Mouse (Mus musculus): ENCODE measurements around the gene Htr6. TPM values are rescaled to one million over a fixed set of nuclear protein-coding genes. Genes with fewer than 3 reads are reported as not detected.

Htr6 gene
- polyA plus RNA-seq, 1 experiment from 2014 or later, result 0.16 TPM

DNA sequence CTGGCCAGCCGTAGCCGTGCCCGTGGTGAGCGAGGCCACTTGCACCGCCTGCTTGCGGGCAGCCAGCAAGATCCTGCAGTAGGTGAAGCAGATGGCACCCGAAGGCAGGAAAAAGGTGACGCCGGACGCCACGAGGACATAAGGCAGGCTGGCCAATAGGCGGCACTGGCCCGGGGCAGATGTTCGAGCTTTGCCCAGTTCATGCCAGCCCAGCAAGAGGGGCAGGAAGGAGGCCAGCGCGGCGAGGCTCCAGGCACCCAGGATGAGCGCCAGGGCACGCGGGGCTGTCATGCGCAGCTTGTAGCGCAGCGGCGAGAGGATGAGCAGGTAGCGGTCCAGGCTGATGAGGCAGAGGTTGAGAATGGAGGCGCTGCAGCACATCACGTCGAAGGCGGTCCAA, 1.3 kb downstream of the Htr6 start:
- Histone ChIP-seq H3K36me3 (ENCODE audit: control insufficient read depth, insufficient read depth, low read length) (no peaks in the 10 kb centered on the region), H3K9ac (ENCODE audit: low read length) (no peak overlapping the region), H3K9me3 (ENCODE audit: control insufficient read depth, low read length) (no peaks in the 10 kb centered on the region), H3K27me3 (replicated peaks; ENCODE audit: control insufficient read depth, insufficient read depth, low read length) (peaks cover 48% of the 10 kb centered on the region), H3K4me2 (ENCODE audit: low read length) (peak overlapping the region; percentile 72; the same call in 1 of the 2 replicates), H3K4me3 (ENCODE audit: low read depth, low read length) (peak overlapping the region; percentile 43), H3K27ac (ENCODE audit: low read depth) (no peak overlapping the region), H3K4me1 (replicated peaks; ENCODE audit: control insufficient read depth, insufficient read depth, low read length) (peaks cover 3% of the 10 kb centered on the region; the same call in 1 of the 2 replicates)
- no peak for ATAC-seq (replicated peaks; ENCODE audit: low FRiP score, low TSS enrichment, low read depth)
- 22% methylated on average over 28 of the region's 29 CpGs for WGBS
- no peak for DNase-seq (ENCODE audit: low spot score)

GRCm38 (mm10) chr4:139068287-139068686, 7.1 kb downstream of the Htr6 start:
- Histone ChIP-seq H3K4me3 (ENCODE audit: low read depth, low read length) (no peak overlapping the region), H3K9me3 (ENCODE audit: control insufficient read depth, low read length) (no peaks in the 10 kb centered on the region), H3K36me3 (ENCODE audit: control insufficient read depth, insufficient read depth, low read length) (no peaks in the 10 kb centered on the region), H3K27me3 (replicated peaks; ENCODE audit: control insufficient read depth, insufficient read depth, low read length) (peaks cover 11% of the 10 kb centered on the region), H3K4me1 (replicated peaks; ENCODE audit: control insufficient read depth, insufficient read depth, low read length) (no peaks in the 10 kb centered on the region), H3K27ac (ENCODE audit: low read depth) (no peak overlapping the region), H3K4me2 (ENCODE audit: low read length) (no peak overlapping the region), H3K9ac (ENCODE audit: low read length) (no peak overlapping the region)
- DNase-seq (ENCODE audit: low spot score) (no peak), ATAC-seq (replicated peaks; ENCODE audit: low FRiP score, low TSS enrichment, low read depth) (no peak)
- WGBS, result 34% methylated on average over 4 of the region's 4 CpGs

GRCm38 (mm10) chr4:139064831-139065230, 10.5 kb downstream of the Htr6 start:
- no peak overlapping the region for H3K4me2 ChIP-seq (ENCODE audit: low read length)
- no peaks in the 10 kb centered on the region for H3K27me3 ChIP-seq (replicated peaks; ENCODE audit: control insufficient read depth, insufficient read depth, low read length)
- no peak overlapping the region for H3K27ac ChIP-seq (ENCODE audit: low read depth)
- H3K9ac ChIP-seq (ENCODE audit: low read length), result no peak overlapping the region
- H3K9me3 ChIP-seq (ENCODE audit: control insufficient read depth, low read length), result no peaks in the 10 kb centered on the region
- H3K36me3 ChIP-seq (ENCODE audit: control insufficient read depth, insufficient read depth, low read length), result no peaks in the 10 kb centered on the region
- ATAC-seq (replicated peaks; ENCODE audit: low FRiP score, low TSS enrichment, low read depth) (no peak), DNase-seq (ENCODE audit: low spot score) (no peak)
- H3K4me3 ChIP-seq (ENCODE audit: low read depth, low read length), result no peak overlapping the region
- H3K4me1 ChIP-seq (replicated peaks; ENCODE audit: control insufficient read depth, insufficient read depth, low read length), result no peaks in the 10 kb centered on the region
- 94% methylated on average over 5 of the region's 5 CpGs for WGBS

GRCm38 (mm10) chr4:139059569-139059968, 15.8 kb downstream of the Htr6 start:
- Histone ChIP-seq H3K9me3 (ENCODE audit: control insufficient read depth, low read length) (no peaks in the 10 kb centered on the region), H3K4me2 (ENCODE audit: low read length) (no peak overlapping the region), H3K27me3 (replicated peaks; ENCODE audit: control insufficient read depth, insufficient read depth, low read length) (no peaks in the 10 kb centered on the region), H3K27ac (ENCODE audit: low read depth) (no peak overlapping the region), H3K4me1 (replicated peaks; ENCODE audit: control insufficient read depth, insufficient read depth, low read length) (no peaks in the 10 kb centered on the region), H3K4me3 (ENCODE audit: low read depth, low read length) (no peak overlapping the region), H3K36me3 (ENCODE audit: control insufficient read depth, insufficient read depth, low read length) (no peaks in the 10 kb centered on the region), H3K9ac (ENCODE audit: low read length) (no peak overlapping the region)
- ATAC-seq (replicated peaks; ENCODE audit: low FRiP score, low TSS enrichment, low read depth) (no peak), DNase-seq (ENCODE audit: low spot score) (peak; percentile 89)
- 3% methylated on average over 7 of the region's 7 CpGs for WGBS

DNA sequence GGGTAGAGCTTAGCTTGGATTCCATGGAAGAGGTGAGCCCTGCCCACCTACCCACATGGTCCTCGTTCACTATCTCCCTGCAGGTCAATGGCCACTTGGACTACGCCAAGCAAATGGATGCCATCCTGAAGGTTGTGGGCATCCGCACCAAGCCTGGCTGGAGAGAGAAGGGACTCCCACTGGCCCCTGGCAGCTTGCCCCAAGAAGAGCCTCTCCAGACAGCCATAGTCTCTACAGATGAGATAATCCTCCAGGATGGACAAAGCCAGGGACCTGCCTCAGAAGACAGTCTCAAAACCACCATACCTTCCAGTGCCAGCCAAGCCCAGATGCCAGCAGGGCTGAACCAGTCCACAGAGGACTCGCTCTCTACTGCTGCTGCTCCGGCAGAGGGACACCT, 17.3 kb downstream of the Htr6 start:
- no peaks in the 10 kb centered on the region for H3K36me3 ChIP-seq (ENCODE audit: control insufficient read depth, insufficient read depth, low read length)
- H3K27ac ChIP-seq (ENCODE audit: low read depth), result no peak overlapping the region
- no peak overlapping the region for H3K4me2 ChIP-seq (ENCODE audit: low read length)
- H3K9ac ChIP-seq (ENCODE audit: low read length), result no peak overlapping the region
- no peak for ATAC-seq (replicated peaks; ENCODE audit: low FRiP score, low TSS enrichment, low read depth)
- no peak for DNase-seq (ENCODE audit: low spot score)
- H3K4me1 ChIP-seq (replicated peaks; ENCODE audit: control insufficient read depth, insufficient read depth, low read length), result no peaks in the 10 kb centered on the region
- no peaks in the 10 kb centered on the region for H3K9me3 ChIP-seq (ENCODE audit: control insufficient read depth, low read length)
- H3K27me3 ChIP-seq (replicated peaks; ENCODE audit: control insufficient read depth, insufficient read depth, low read length), result no peaks in the 10 kb centered on the region
- WGBS, result 88% methylated on average over 5 of the region's 5 CpGs
- H3K4me3 ChIP-seq (ENCODE audit: low read depth, low read length), result no peak overlapping the region

DNA sequence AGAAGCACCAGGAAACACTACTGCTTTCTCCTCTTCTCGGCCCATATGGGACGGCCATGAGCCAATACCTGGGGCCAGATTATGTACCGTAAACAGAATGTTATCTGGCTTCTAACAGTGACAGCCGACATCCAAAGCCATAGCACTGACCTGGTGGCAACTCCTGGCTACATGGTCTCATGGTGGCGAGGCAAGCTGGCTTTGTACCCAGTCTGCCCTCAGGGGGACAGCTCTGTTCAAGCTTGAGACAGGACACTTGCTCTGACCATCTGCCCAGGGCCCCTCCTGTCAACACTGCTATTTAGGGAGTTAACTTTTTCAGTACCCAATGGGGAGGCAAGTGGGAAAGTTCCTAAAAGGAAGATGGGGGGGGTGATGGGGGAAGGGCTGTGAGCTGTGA, 18.1 kb downstream of the Htr6 start:
- WGBS, result 73% methylated on average over 5 of the region's 5 CpGs
- no peaks in the 10 kb centered on the region for H3K9me3 ChIP-seq (ENCODE audit: control insufficient read depth, low read length)
- no peak overlapping the region for H3K9ac ChIP-seq (ENCODE audit: low read length)
- DNase-seq (ENCODE audit: low spot score) (no peak), ATAC-seq (replicated peaks; ENCODE audit: low FRiP score, low TSS enrichment, low read depth) (no peak)
- no peaks in the 10 kb centered on the region for H3K4me1 ChIP-seq (replicated peaks; ENCODE audit: control insufficient read depth, insufficient read depth, low read length)
- no peak overlapping the region for H3K4me2 ChIP-seq (ENCODE audit: low read length)
- no peaks in the 10 kb centered on the region for H3K36me3 ChIP-seq (ENCODE audit: control insufficient read depth, insufficient read depth, low read length)
- no peak overlapping the region for H3K27ac ChIP-seq (ENCODE audit: low read depth)
- H3K27me3 ChIP-seq (replicated peaks; ENCODE audit: control insufficient read depth, insufficient read depth, low read length), result no peaks in the 10 kb centered on the region
- no peak overlapping the region for H3K4me3 ChIP-seq (ENCODE audit: low read depth, low read length)

GRCm38 (mm10) chr4:139055744-139056143, 19.6 kb downstream of the Htr6 start:
- Histone ChIP-seq H3K4me2 (ENCODE audit: low read length) (no peak overlapping the region), H3K9me3 (ENCODE audit: control insufficient read depth, low read length) (no peaks in the 10 kb centered on the region), H3K27me3 (replicated peaks; ENCODE audit: control insufficient read depth, insufficient read depth, low read length) (no peaks in the 10 kb centered on the region), H3K27ac (ENCODE audit: low read depth) (no peak overlapping the region), H3K9ac (ENCODE audit: low read length) (no peak overlapping the region), H3K4me1 (replicated peaks; ENCODE audit: control insufficient read depth, insufficient read depth, low read length) (no peaks in the 10 kb centered on the region), H3K36me3 (ENCODE audit: control insufficient read depth, insufficient read depth, low read length) (no peaks in the 10 kb centered on the region), H3K4me3 (ENCODE audit: low read depth, low read length) (no peak overlapping the region)
- DNase-seq (ENCODE audit: low spot score) (no peak), ATAC-seq (replicated peaks; ENCODE audit: low FRiP score, low TSS enrichment, low read depth) (no peak)
- WGBS, result 74% methylated on average over 3 of the region's 3 CpGs

DNA sequence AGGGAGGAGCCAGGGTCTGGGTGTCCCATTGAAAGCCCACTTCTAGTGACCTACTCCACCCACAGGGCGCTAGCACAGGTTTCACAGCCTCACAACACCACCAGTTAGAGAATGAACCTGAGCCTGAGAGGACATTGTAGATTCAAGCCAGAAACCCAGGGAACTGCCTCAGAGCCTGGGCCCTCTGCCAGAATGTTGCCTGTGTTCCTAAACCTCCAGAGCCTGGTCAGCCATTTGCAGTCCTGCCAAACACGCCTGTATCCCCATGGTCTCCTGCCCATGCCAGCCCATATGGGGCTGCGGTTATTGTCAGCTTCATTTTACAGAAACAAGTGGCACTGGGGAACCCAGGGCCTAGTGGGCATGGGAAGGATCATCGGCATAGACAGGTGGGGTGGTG, 20.0 kb downstream of the Htr6 start:
- ATAC-seq (replicated peaks; ENCODE audit: low FRiP score, low TSS enrichment, low read depth), result no peak
- Histone ChIP-seq H3K4me3 (ENCODE audit: low read depth, low read length) (no peak overlapping the region), H3K27ac (ENCODE audit: low read depth) (no peak overlapping the region), H3K9me3 (ENCODE audit: control insufficient read depth, low read length) (no peaks in the 10 kb centered on the region), H3K4me1 (replicated peaks; ENCODE audit: control insufficient read depth, insufficient read depth, low read length) (no peaks in the 10 kb centered on the region), H3K27me3 (replicated peaks; ENCODE audit: control insufficient read depth, insufficient read depth, low read length) (no peaks in the 10 kb centered on the region), H3K36me3 (ENCODE audit: control insufficient read depth, insufficient read depth, low read length) (no peaks in the 10 kb centered on the region), H3K9ac (ENCODE audit: low read length) (no peak overlapping the region), H3K4me2 (ENCODE audit: low read length) (no peak overlapping the region)
- 85% methylated on average over 4 of the region's 4 CpGs for WGBS
- DNase-seq (ENCODE audit: low spot score), result no peak

DNA sequence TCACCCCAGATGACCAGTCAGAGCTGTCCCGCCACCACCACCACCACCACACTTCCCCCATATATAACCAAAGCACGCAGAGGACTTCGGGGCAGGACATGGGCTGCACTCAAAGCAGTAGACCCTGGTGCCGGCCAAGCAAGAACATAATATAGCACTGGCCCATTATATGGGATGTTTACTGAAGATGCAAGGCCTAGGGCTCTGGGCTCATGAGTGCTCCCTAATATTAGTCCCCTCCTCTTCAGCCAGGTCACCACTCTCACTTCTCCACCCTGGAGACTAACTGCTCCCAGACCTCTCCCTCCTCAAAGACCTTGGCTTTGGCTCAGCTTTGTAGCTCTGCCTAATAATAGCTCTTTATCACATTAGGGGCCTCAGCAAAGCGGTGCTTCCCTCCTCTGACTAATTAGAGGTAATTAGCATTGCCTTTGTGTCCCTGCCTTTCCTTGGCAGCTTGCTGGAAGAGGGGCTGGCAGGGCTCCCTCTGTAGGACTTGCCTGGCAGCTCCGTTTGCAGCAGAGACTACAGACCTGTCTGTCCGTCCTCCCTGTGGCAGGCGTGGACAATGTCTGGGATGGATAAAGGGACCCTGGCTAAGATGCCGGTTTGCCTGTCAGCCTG, 21.0 kb downstream of the Htr6 start:
- DNase-seq (ENCODE audit: low spot score) (no peak), ATAC-seq (replicated peaks; ENCODE audit: low FRiP score, low TSS enrichment, low read depth) (no peak)
- Histone ChIP-seq H3K4me1 (replicated peaks; ENCODE audit: control insufficient read depth, insufficient read depth, low read length) (no peaks in the 10 kb centered on the region), H3K27me3 (replicated peaks; ENCODE audit: control insufficient read depth, insufficient read depth, low read length) (no peaks in the 10 kb centered on the region), H3K36me3 (ENCODE audit: control insufficient read depth, insufficient read depth, low read length) (no peaks in the 10 kb centered on the region), H3K9me3 (ENCODE audit: control insufficient read depth, low read length) (no peaks in the 10 kb centered on the region), H3K9ac (ENCODE audit: low read length) (no peak overlapping the region), H3K27ac (ENCODE audit: low read depth) (no peak overlapping the region), H3K4me3 (ENCODE audit: low read depth, low read length) (no peak overlapping the region), H3K4me2 (ENCODE audit: low read length) (no peak overlapping the region)
- WGBS, result 48% methylated on average over 9 of the region's 9 CpGs

Data from intestine, embryonic 14.5 days (tissue).